Mouse (Mus musculus) adrenal gland, adult 8-10 months (tissue): ENCODE measurements at regions not wholly inside any gene's neighbourhood (a gene's known extent, or its start where the extent isn't known, plus 50 kb on each side); places are given as distances from the start of the nearest gene placed in this dataset.

Source experiments
- DNase-seq: peaks from one replicate; pipeline ENCODE4 v3.0.0; 2022

DNA sequence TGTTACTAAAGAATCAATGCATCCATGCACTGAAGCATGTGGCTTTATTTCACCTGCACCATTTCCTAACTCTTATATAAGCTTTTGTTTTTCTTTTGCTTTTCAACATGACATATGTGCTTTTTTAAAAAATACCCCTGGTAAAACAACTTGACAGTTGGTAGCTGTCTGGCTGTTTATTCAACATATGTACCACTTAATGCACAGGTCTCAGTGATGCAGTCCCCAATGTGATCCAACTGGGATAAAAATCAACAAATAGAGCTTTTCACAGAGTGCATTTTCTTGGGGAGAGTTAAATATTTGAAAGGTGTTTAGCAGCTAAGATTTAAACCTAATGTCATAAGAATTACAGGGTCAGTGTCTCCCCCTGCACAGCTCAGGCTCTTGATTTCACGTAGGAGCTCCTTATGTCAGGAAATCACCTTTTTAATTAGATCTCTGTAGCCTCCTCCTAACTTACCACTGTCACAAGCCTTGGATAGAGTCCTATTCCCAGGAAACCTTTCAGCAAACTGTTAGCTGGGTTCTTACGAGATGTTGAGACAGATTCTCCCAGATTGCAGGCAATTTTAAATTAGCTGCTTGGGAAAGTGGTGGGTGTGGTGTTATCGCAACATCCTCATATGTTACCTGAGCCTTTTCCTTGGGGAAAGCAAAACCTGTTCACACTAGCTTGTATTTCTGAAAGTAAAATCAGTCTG lies 464.6 kb upstream of the Arrdc3 start:
- DNase-seq, result no peak

DNA sequence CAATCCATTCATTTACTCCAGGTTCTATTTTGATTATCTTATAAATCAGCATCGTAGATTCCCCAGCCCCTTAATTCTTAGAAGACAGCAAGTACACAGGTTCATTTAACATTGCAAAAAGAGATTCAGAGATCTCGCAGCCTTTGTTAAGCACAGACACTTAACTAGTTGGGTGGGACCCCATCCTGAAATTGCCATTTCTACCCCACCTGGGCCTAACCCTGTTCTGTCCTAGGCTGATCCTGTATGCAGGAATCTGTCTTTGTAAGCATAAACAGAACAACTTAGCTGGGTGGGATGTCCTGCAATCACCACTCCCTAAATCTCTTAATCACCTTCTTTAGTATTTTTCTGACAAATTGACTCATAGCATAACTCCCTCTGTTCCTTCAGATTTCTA lies 462.8 kb upstream of the Arrdc3 start:
- DNase-seq, result no peak
